Mouse (Mus musculus) neural tube, embryonic 15.5 days (tissue): Measurements from ENCODE around the gene Nr4a3. TPM values are rescaled to one million over a fixed set of nuclear protein-coding genes. Genes with fewer than 3 reads are reported as not detected.

Source experiments
- ATAC-seq: fragments of 200-750 bp; cut with Nextera tagmentation; 2 replicates; pipeline ENCODE4 v1.8.0; 2017; ENCODE audit warnings: mild to moderate bottlenecking, moderate TSS enrichment, moderate library complexity; ENCODE audit not compliant: low FRiP score
- H3K27ac ChIP-seq: fragments of 300-500 bp; sonication (generic); replicated peaks from 2 replicates; pipeline ENCODE4 v1.5.1; 2015; ENCODE audit warnings: mild to moderate bottlenecking, inconsistent platforms
- H3K27me3 ChIP-seq: fragments of 300-500 bp; sonication (generic); replicated peaks from 2 replicates; pipeline ENCODE4 v1.6.1; 2015; ENCODE audit warnings: inconsistent platforms
- H3K36me3 ChIP-seq: fragments of 300-500 bp; sonication (generic); 2 replicates; pipeline ENCODE4 v1.6.1; 2015; ENCODE audit warnings: inconsistent platforms
- H3K4me1 ChIP-seq: fragments of 300-500 bp; sonication (generic); 2 replicates; pipeline ENCODE4 v1.6.1; 2015; ENCODE audit warnings: inconsistent platforms
- H3K4me2 ChIP-seq: fragments of 300-500 bp; sonication (generic); 2 replicates; pipeline ENCODE4 v1.6.1; 2015; ENCODE audit warnings: inconsistent platforms, mild to moderate bottlenecking, moderate library complexity
- H3K4me3 ChIP-seq: fragments of 300-500 bp; sonication (generic); replicated peaks from 2 replicates; pipeline ENCODE4 v1.5.1; 2015; ENCODE audit warnings: mild to moderate bottlenecking, inconsistent platforms
- H3K9ac ChIP-seq: fragments of 300-500 bp; sonication (generic); replicated peaks from 2 replicates; pipeline ENCODE4 v1.6.1; 2015; ENCODE audit warnings: mild to moderate bottlenecking, inconsistent platforms
- H3K9me3 ChIP-seq: fragments of 300-500 bp; sonication (generic); replicated peaks from 2 replicates; pipeline ENCODE4 v1.6.1; 2016; ENCODE audit warnings: inconsistent platforms
- WGBS: fragments of 180-500 bp; shearing (Covaris S2); methylation state at CpG from one replicate; pipeline ENCODE4 v1.1.7; 2015; ENCODE audit warnings: mixed read lengths; 5-methylcytosine and 5-hydroxymethylcytosine counted together
- polyA plus RNA-seq: library from polyadenylated mRNA; unstranded; fragments of >200 nt; fragmentation: Nextera tagmentation; extraction: Ambion mirVana; gene quantifications from 2 replicates; pipeline ENCODE4 v1.2.1, GENCODE M21; 2015

Gene Nr4a3
- polyA plus RNA-seq, 1 experiment from 2014 or later, result 1.8 TPM

- Histone ChIP-seq H3K4me2 (no peak overlapping the region), H3K27me3 (no peaks in the 10 kb centered on the region), H3K9ac (no peak overlapping the region), H3K4me1 (peaks cover 5% of the 10 kb centered on the region; the same call in 1 of the 2 replicates), H3K4me3 (no peak overlapping the region), H3K9me3 (no peaks in the 10 kb centered on the region), H3K36me3 (no peaks in the 10 kb centered on the region), H3K27ac (no peak overlapping the region; the same call in 1 of the 2 replicates)
- ATAC-seq, result no peak
- 56% methylated on average over 8 of the region's 8 CpGs for WGBS
Measured at GRCm38 (mm10) chr4:48079285-48080039, 34.5 kb downstream of the Nr4a3 start.

- WGBS, result 86% methylated on average over 4 of the region's 4 CpGs
- ATAC-seq, result no peak
- H3K4me2 ChIP-seq, result no peak overlapping the region
- H3K9ac ChIP-seq, result no peak overlapping the region
- peaks cover 13% of the 10 kb centered on the region for H3K4me1 ChIP-seq
- H3K36me3 ChIP-seq, result no peaks in the 10 kb centered on the region
- no peaks in the 10 kb centered on the region for H3K9me3 ChIP-seq
- H3K27me3 ChIP-seq, result no peaks in the 10 kb centered on the region
- no peak overlapping the region for H3K4me3 ChIP-seq
- no peak overlapping the region for H3K27ac ChIP-seq
Measured at GRCm38 (mm10) chr4:48083452-48083851, 38.5 kb downstream of the Nr4a3 start.

GRCm38 (mm10) chr4:48086609-48087008 is 41.7 kb downstream of the Nr4a3 start:
- Histone ChIP-seq H3K27me3 (no peaks in the 10 kb centered on the region), H3K4me2 (no peak overlapping the region), H3K4me3 (no peak overlapping the region), H3K27ac (no peak overlapping the region), H3K4me1 (peaks cover 8% of the 10 kb centered on the region), H3K9ac (no peak overlapping the region), H3K9me3 (no peaks in the 10 kb centered on the region), H3K36me3 (no peaks in the 10 kb centered on the region)
- 51% methylated on average over 6 of the region's 6 CpGs for WGBS
- peak; percentile 50; the same call in 1 of the 2 replicates for ATAC-seq

GRCm38 (mm10) chr4:48087497-48087896 is 42.5 kb downstream of the Nr4a3 start:
- no peak overlapping the region for H3K9ac ChIP-seq
- no peaks in the 10 kb centered on the region for H3K27me3 ChIP-seq
- H3K27ac ChIP-seq, result no peak overlapping the region
- 88% methylated on average over 6 of the region's 6 CpGs for WGBS
- no peak overlapping the region for H3K4me2 ChIP-seq
- no peak overlapping the region for H3K4me3 ChIP-seq
- no peak for ATAC-seq
- no peaks in the 10 kb centered on the region for H3K36me3 ChIP-seq
- H3K9me3 ChIP-seq, result no peaks in the 10 kb centered on the region
- H3K4me1 ChIP-seq, result peaks cover 8% of the 10 kb centered on the region

GRCm38 (mm10) chr4:48093221-48093620 is 48.3 kb downstream of the Nr4a3 start:
- Histone ChIP-seq H3K27me3 (no peaks in the 10 kb centered on the region), H3K9ac (no peak overlapping the region), H3K9me3 (no peaks in the 10 kb centered on the region), H3K36me3 (no peaks in the 10 kb centered on the region), H3K4me1 (no peaks in the 10 kb centered on the region), H3K4me2 (no peak overlapping the region), H3K27ac (no peak overlapping the region), H3K4me3 (no peak overlapping the region)
- no peak for ATAC-seq
- 71% methylated on average over 3 of the region's 3 CpGs for WGBS

GRCm38 (mm10) chr4:48100217-48100616 is 55.3 kb downstream of the Nr4a3 start:
- H3K4me1 ChIP-seq, result no peaks in the 10 kb centered on the region
- 0 out of 2 replicates have a peak, but pooled peaks cover 4% of the 10 kb centered on the region for H3K27me3 ChIP-seq
- H3K36me3 ChIP-seq, result no peaks in the 10 kb centered on the region
- ATAC-seq, result no peak
- H3K9me3 ChIP-seq, result no peaks in the 10 kb centered on the region
- no peak overlapping the region for H3K27ac ChIP-seq
- 86% methylated on average over 8 of the region's 8 CpGs for WGBS
- H3K4me3 ChIP-seq, result no peak overlapping the region
- H3K4me2 ChIP-seq, result no peak overlapping the region
- no peak overlapping the region for H3K9ac ChIP-seq

GRCm38 (mm10) chr4:48101981-48102380 is 57.0 kb downstream of the Nr4a3 start:
- H3K9me3 ChIP-seq, result no peaks in the 10 kb centered on the region
- H3K27me3 ChIP-seq, result 0 out of 2 replicates have a peak, but pooled peaks cover 4% of the 10 kb centered on the region
- no peak overlapping the region for H3K9ac ChIP-seq
- H3K4me1 ChIP-seq, result no peaks in the 10 kb centered on the region
- ATAC-seq, result no peak
- no peaks in the 10 kb centered on the region for H3K36me3 ChIP-seq
- 74% methylated on average over 2 of the region's 2 CpGs for WGBS
- H3K4me3 ChIP-seq, result no peak overlapping the region
- H3K4me2 ChIP-seq, result no peak overlapping the region
- H3K27ac ChIP-seq, result no peak overlapping the region

- H3K9ac ChIP-seq, result no peak overlapping the region
- H3K4me1 ChIP-seq, result no peaks in the 10 kb centered on the region
- 65% methylated on average over 5 of the region's 5 CpGs for WGBS
- H3K27ac ChIP-seq, result no peak overlapping the region
- H3K27me3 ChIP-seq, result 0 out of 2 replicates have a peak, but pooled peaks cover 4% of the 10 kb centered on the region
- H3K4me2 ChIP-seq, result no peak overlapping the region
- no peak for ATAC-seq
- no peaks in the 10 kb centered on the region for H3K9me3 ChIP-seq
- H3K36me3 ChIP-seq, result no peaks in the 10 kb centered on the region
- H3K4me3 ChIP-seq, result no peak overlapping the region
Measured at GRCm38 (mm10) chr4:48105387-48105786, 60.4 kb downstream of the Nr4a3 start.

GRCm38 (mm10) chr4:48107086-48107485 is 62.1 kb downstream of the Nr4a3 start:
- Histone ChIP-seq H3K27me3 (0 out of 2 replicates have a peak, but pooled peaks cover 2% of the 10 kb centered on the region), H3K9me3 (no peaks in the 10 kb centered on the region), H3K4me2 (no peak overlapping the region), H3K9ac (no peak overlapping the region), H3K27ac (no peak overlapping the region), H3K4me1 (no peaks in the 10 kb centered on the region), H3K36me3 (no peaks in the 10 kb centered on the region), H3K4me3 (no peak overlapping the region)
- WGBS, result 90% methylated on average over 6 of the region's 6 CpGs
- no peak for ATAC-seq

- H3K9ac ChIP-seq, result no peak overlapping the region
- 84% methylated on average over 2 of the region's 2 CpGs for WGBS
- H3K4me2 ChIP-seq, result no peak overlapping the region
- no peak overlapping the region for H3K4me3 ChIP-seq
- no peaks in the 10 kb centered on the region for H3K9me3 ChIP-seq
- no peaks in the 10 kb centered on the region for H3K4me1 ChIP-seq
- no peak for ATAC-seq
- no peaks in the 10 kb centered on the region for H3K36me3 ChIP-seq
- no peak overlapping the region for H3K27ac ChIP-seq
- no peaks in the 10 kb centered on the region for H3K27me3 ChIP-seq
Measured at GRCm38 (mm10) chr4:48108591-48108990, 63.6 kb downstream of the Nr4a3 start.

GRCm38 (mm10) chr4:48110331-48110730 is 65.4 kb downstream of the Nr4a3 start:
- no peaks in the 10 kb centered on the region for H3K36me3 ChIP-seq
- H3K4me3 ChIP-seq, result no peak overlapping the region
- no peak for ATAC-seq
- no peak overlapping the region for H3K27ac ChIP-seq
- H3K4me1 ChIP-seq, result no peaks in the 10 kb centered on the region
- H3K4me2 ChIP-seq, result no peak overlapping the region
- H3K27me3 ChIP-seq, result no peaks in the 10 kb centered on the region
- no peak overlapping the region for H3K9ac ChIP-seq
- H3K9me3 ChIP-seq, result no peaks in the 10 kb centered on the region
- 93% methylated on average over 3 of the region's 3 CpGs for WGBS

- Histone ChIP-seq H3K27ac (no peak overlapping the region), H3K4me3 (no peak overlapping the region), H3K4me2 (no peak overlapping the region), H3K4me1 (no peaks in the 10 kb centered on the region), H3K36me3 (no peaks in the 10 kb centered on the region), H3K27me3 (no peaks in the 10 kb centered on the region), H3K9ac (no peak overlapping the region), H3K9me3 (no peaks in the 10 kb centered on the region)
- WGBS, result 71% methylated on average over 4 of the region's 4 CpGs
- ATAC-seq, result no peak
Measured at GRCm38 (mm10) chr4:48116191-48116590, 71.2 kb downstream of the Nr4a3 start.
